Mouse (Mus musculus) cerebellum, adult 2 months (tissue): ENCODE results near the gene Lpar3. TPM values are rescaled to one million over a fixed set of nuclear protein-coding genes. Genes with fewer than 3 reads are reported as not detected.

ENCODE experiments used
- DNase-seq, 2 experiments: peaks; one replicate each; pipeline ENCODE4 v3.0.0; 2021
- H3K27ac ChIP-seq: fragments of 200-500 bp; 2 replicates; pipeline ENCODE4 v1.5.1; 2012; ENCODE audit warnings: low read length, control low read depth, inconsistent platforms; ENCODE audit not compliant: insufficient read depth
- H3K27me3 ChIP-seq: fragments of 200-500 bp; 2 replicates; pipeline ENCODE4 v1.6.1; 2012; ENCODE audit warnings: inconsistent platforms, mild to moderate bottlenecking, low read length, moderate library complexity; ENCODE audit not compliant: control insufficient read depth, insufficient read depth
- H3K4me1 ChIP-seq: fragments of 200-500 bp; 2 replicates; pipeline ENCODE4 v1.6.1; 2011; ENCODE audit warnings: low read length; ENCODE audit not compliant: control insufficient read depth, insufficient read depth
- H3K4me3 ChIP-seq: fragments of 200-500 bp; replicated peaks from 2 replicates; pipeline ENCODE3; 2011; ENCODE audit warnings: mild to moderate bottlenecking, low read depth, low read length, control low read depth; ENCODE audit not compliant: insufficient read depth
- CTCF ChIP-seq: fragments of 200-500 bp; IDR thresholded peaks from 2 replicates; pipeline ENCODE4 v1.5.1; 2011; ENCODE audit warnings: low read depth, mild to moderate bottlenecking, control low read depth, low read length, moderate library complexity, borderline replicate concordance; ENCODE audit not compliant: insufficient read depth
- POLR2A ChIP-seq: fragments of 200-500 bp; IDR thresholded peaks from 2 replicates; pipeline ENCODE4 v1.6.1; 2011; ENCODE audit warnings: low read length, control low read depth, borderline replicate concordance; ENCODE audit not compliant: insufficient read depth
- WGBS: fragments of 180-500 bp; shearing (Covaris S2); methylation state at CpG from one replicate; pipeline ENCODE4 v1.1.7; 2018; 5-methylcytosine and 5-hydroxymethylcytosine counted together
- polyA plus RNA-seq: library from polyadenylated mRNA; depleted of rRNA; stranded (reverse); fragments of >200 nt; gene quantifications from 2 replicates; pipeline ENCODE4 v1.2.3, GENCODE M21; 2012

Lpar3 gene
- polyA plus RNA-seq, 1 experiment = 0.23 TPM

DNA sequence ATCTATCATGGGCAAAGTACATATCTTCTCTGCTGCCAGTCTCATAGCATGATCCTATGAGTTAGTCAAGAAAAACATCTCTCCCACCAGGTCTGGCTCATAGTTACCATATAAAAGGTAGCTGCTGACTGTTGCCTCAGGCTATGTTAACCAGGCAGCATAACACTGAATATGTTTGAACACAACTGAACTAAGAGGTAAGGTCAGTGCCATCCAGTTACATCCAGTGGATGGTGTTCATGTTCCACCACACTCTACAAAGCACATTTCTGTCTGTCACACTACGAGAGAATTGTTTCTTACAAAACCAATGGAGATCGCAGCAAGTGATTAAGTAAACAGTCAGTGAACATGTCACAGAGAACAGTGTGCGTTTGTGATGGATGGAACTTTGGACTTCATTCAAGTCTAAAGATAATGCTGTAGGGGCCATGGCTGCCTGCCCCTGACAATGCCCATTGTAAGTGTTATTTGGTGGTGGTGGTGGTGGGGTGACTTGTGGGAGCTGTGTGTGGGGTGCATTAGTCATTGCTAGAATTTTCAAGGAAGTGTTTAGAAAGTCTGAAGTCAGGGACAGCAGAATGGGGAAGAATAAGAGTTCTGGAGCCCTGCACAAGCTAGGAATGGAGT, 63.1 kb downstream of the Lpar3 start:
- no peak for TF ChIP-seq CTCF
- no peak for TF ChIP-seq POLR2A
- DNase-seq = no peak
- no peak overlapping the region for H3K4me3 ChIP-seq
- WGBS = 21% methylated on average over 3 of the region's 3 CpGs
- H3K27me3 ChIP-seq = no peaks in the 10 kb centered on the region; the same call in 1 of the 2 replicates
- no peaks in the 10 kb centered on the region for H3K4me1 ChIP-seq
- H3K27ac ChIP-seq = no peak overlapping the region

GRCm38 (mm10) chr3:146286118-146286517, 65.4 kb downstream of the Lpar3 start:
- H3K4me1 ChIP-seq = no peaks in the 10 kb centered on the region
- TF ChIP-seq CTCF (no peak), POLR2A (no peak)
- H3K27ac ChIP-seq = no peak overlapping the region
- WGBS = 71% methylated on average over 4 of the region's 4 CpGs
- H3K27me3 ChIP-seq = no peaks in the 10 kb centered on the region; the same call in 1 of the 2 replicates
- no peak for DNase-seq
- no peak overlapping the region for H3K4me3 ChIP-seq

DNA sequence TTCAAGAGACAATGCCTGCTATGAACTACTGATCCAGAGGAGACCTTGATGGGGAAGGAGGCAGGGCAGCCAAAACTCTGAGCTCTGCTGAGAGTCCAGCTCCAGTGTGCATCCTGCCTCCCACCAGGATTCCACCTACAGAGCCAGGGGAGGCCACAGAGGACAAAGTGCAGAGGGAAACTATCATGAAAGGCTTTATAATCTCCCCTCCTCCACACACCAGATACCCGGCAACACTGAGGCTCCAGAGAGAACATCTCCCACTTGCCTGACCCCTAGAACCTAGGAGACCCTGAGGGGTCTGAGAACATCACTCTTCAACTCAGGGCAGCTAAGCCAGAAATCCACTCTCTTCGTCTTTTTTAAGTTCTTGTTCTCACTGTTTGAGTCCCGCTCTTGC, 71.2 kb downstream of the Lpar3 start:
- TF ChIP-seq CTCF = no peak
- no peak for TF ChIP-seq POLR2A
- WGBS = 63% methylated on average over 3 of the region's 3 CpGs
- no peak for DNase-seq

GRCm38 (mm10) chr3:146292515-146292914, 71.8 kb downstream of the Lpar3 start:
- WGBS = 90% methylated on average over 5 of the region's 5 CpGs
- Histone ChIP-seq H3K27me3 (no peaks in the 10 kb centered on the region), H3K27ac (no peak overlapping the region), H3K4me3 (no peak overlapping the region), H3K4me1 (no peaks in the 10 kb centered on the region)
- DNase-seq = no peak
- TF ChIP-seq CTCF (no peak), POLR2A (no peak)

More for the DNA sequence above, 71.2 kb downstream of the Lpar3 start:
- no peaks in the 10 kb centered on the region for H3K4me1 ChIP-seq
- no peak overlapping the region for H3K27ac ChIP-seq
- no peak overlapping the region for H3K4me3 ChIP-seq
- no peaks in the 10 kb centered on the region; the same call in 1 of the 2 replicates for H3K27me3 ChIP-seq

- Histone ChIP-seq H3K4me1 (no peaks in the 10 kb centered on the region), H3K4me3 (no peak overlapping the region), H3K27ac (no peak overlapping the region), H3K27me3 (no peaks in the 10 kb centered on the region)
- 85% methylated on average over 3 of the region's 3 CpGs for WGBS
- no peak for DNase-seq
- no peak for TF ChIP-seq POLR2A
- no peak for TF ChIP-seq CTCF
Observed at GRCm38 (mm10) chr3:146302451-146302850, 81.7 kb downstream of the Lpar3 start.

- no peak overlapping the region for H3K27ac ChIP-seq
- H3K4me3 ChIP-seq = no peak overlapping the region
- 86% methylated on average over 5 of the region's 5 CpGs for WGBS
- H3K27me3 ChIP-seq = no peaks in the 10 kb centered on the region
- no peak for TF ChIP-seq CTCF
- TF ChIP-seq POLR2A = no peak
- DNase-seq = no peak
- no peaks in the 10 kb centered on the region for H3K4me1 ChIP-seq
Observed at GRCm38 (mm10) chr3:146303194-146303593, 82.4 kb downstream of the Lpar3 start.

DNA sequence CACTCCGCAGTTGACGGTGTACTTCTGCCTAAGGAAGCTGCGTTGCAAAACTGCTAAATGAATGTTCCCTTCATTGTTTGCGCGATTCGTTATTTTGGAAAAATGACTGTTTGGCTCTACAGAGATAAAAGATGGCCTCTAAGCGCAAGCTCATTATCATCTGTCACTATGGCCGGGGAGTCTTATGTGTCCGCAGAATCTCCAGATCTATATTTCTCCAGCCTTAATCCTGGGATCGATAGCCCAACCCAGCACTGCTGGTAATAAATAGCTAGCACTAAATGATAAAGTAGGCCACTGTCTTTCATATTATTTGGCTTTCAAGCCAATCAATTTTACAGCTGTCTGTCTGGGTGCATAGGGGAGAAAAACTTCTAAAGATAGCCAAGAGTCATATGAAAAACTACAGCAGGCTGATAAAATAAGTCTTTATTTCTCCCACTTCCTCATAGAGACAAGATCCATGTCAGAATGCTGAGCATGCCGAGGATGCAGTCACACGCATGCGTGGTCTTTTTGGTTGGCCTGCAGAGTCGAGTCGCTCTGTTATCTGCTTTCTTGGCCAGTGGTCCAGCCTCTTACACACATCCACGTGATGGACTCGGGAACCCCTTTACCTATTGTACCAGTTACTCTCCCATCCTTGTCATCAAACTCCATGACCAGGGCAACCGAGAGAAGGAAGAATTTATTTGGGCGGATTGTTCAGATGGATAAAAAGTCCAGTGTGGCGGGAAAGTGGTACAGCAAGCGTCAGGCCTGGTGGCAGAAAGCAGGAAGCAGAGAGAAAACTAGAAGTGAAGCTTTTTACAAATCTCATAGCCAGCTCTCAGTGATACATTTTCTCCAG, 84.0 kb downstream of the Lpar3 start:
- Histone ChIP-seq H3K27ac (no peak overlapping the region), H3K4me1 (no peaks in the 10 kb centered on the region), H3K4me3 (no peak overlapping the region), H3K27me3 (no peaks in the 10 kb centered on the region)
- WGBS = 87% methylated on average over 21 of the region's 21 CpGs
- no peak for DNase-seq
- TF ChIP-seq CTCF = no peak

DNA sequence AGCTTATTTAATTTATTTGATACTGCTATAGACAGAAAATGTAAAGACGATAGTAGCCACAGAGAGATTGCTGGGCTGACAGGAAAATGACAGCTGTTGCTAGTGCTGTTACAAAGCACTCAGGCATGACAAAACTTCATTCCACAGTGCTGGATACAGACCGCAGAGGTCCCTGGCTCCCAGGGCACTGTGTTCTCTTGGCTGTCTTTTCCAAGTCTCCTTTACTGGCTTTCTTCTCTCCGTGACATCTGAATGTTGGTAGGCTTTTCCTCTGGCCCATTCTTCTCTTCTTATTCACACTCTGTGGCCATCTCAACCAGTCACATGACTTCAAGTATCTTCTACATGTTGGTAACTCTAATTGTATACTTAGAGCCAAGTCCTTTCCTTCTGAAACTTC, 86.6 kb downstream of the Lpar3 start:
- no peak for TF ChIP-seq CTCF
- no peak for TF ChIP-seq POLR2A
- Histone ChIP-seq H3K27me3 (no peaks in the 10 kb centered on the region), H3K4me3 (no peak overlapping the region), H3K27ac (no peak overlapping the region), H3K4me1 (no peaks in the 10 kb centered on the region)
- 17% methylated on average over 3 of the region's 3 CpGs for WGBS
- DNase-seq = no peak
